Mouse (Mus musculus): Measurements from ENCODE around the gene Rhobtb3. TPM values are rescaled to one million over a fixed set of nuclear protein-coding genes. Genes with fewer than 3 reads are reported as not detected.

Gene Rhobtb3
- total and polyA plus RNA-seq, 3 experiments = 7.1 to 38.6 (median 23.7) TPM

- no peaks in the 10 kb centered on the region for H3K9me3 ChIP-seq (replicated peaks)
- ATAC-seq (ENCODE audit: extremely low read depth, insufficient number of reproducible peaks, low FRiP score, poor library complexity, severe bottlenecking) (no peak), DNase-seq (ENCODE audit: low spot score) (no peak)
- no peaks in the 10 kb centered on the region; the same call in 1 of the 2 replicates for H3K4me1 ChIP-seq (ENCODE audit: insufficient read depth, low read depth, low read length)
- no peak overlapping the region for H3K4me3 ChIP-seq (ENCODE audit: low read depth, low read length)
- H3K27me3 ChIP-seq (ENCODE audit: insufficient read depth, low read length) = peaks cover 7% of the 10 kb centered on the region
- no peak for TF ChIP-seq POLR2AphosphoS5 (IDR thresholded peaks at IDR 0.05; ENCODE audit: insufficient replicate concordance, low read depth, low read length)
- TF ChIP-seq GATA2 (IDR thresholded peaks at IDR 0.05; ENCODE audit: borderline replicate concordance, low read depth, low read length) = no peak
- no peak for TF ChIP-seq CTCF (IDR thresholded peaks at IDR 0.05; ENCODE audit: low read depth, low read length)
- TF ChIP-seq GATA1 (IDR thresholded peaks at IDR 0.05; ENCODE audit: borderline replicate concordance, low read length) = no peak
- TF ChIP-seq TAL1 (conservative IDR thresholded peaks at IDR 0.05; ENCODE audit: low read depth, low read length) = no peak
- H3K36me3 ChIP-seq (replicated peaks) = no peaks in the 10 kb centered on the region
These were observed 31.9 kb upstream of the Rhobtb3 start for GRCm38 (mm10) chr13:75975629-75976028.

- H3K27me3 ChIP-seq (ENCODE audit: insufficient read depth, low read length) = peaks cover 7% of the 10 kb centered on the region; the same call in 1 of the 2 replicates
- no peak for TF ChIP-seq GATA1 (IDR thresholded peaks at IDR 0.05; ENCODE audit: borderline replicate concordance, low read length)
- TF ChIP-seq GATA2 (IDR thresholded peaks at IDR 0.05; ENCODE audit: borderline replicate concordance, low read depth, low read length) = no peak
- no peak for TF ChIP-seq TAL1 (conservative IDR thresholded peaks at IDR 0.05; ENCODE audit: low read depth, low read length)
- TF ChIP-seq POLR2AphosphoS5 (IDR thresholded peaks at IDR 0.05; ENCODE audit: insufficient replicate concordance, low read depth, low read length) = no peak
- TF ChIP-seq CTCF (IDR thresholded peaks at IDR 0.05; ENCODE audit: low read depth, low read length) = no peak
These were observed 30.8 kb upstream of the Rhobtb3 start for GRCm38 (mm10) chr13:75974481-75974880.

GRCm38 (mm10) chr13:75966850-75967249 is 23.1 kb upstream of the Rhobtb3 start, which contains the start of gene Spata9:
TSS of gene Spata9 (plus strand) at chr13:75967150.
- no peak within 1 kb of the TSS for H3K4me3 ChIP-seq (ENCODE audit: low read depth, low read length)
- TF ChIP-seq POLR2AphosphoS5 (IDR thresholded peaks at IDR 0.05; ENCODE audit: insufficient replicate concordance, low read depth, low read length) (no peak), TAL1 (conservative IDR thresholded peaks at IDR 0.05; ENCODE audit: low read depth, low read length) (no peak), CTCF (IDR thresholded peaks at IDR 0.05; ENCODE audit: low read depth, low read length) (no peak), GATA1 (IDR thresholded peaks at IDR 0.05; ENCODE audit: borderline replicate concordance, low read length) (no peak), GATA2 (IDR thresholded peaks at IDR 0.05; ENCODE audit: borderline replicate concordance, low read depth, low read length) (no peak)
- H3K27me3 ChIP-seq (ENCODE audit: insufficient read depth, low read length) = peaks cover 12% of the 10 kb centered on the region; the same call in 1 of the 2 replicates
- no peaks in the 10 kb centered on the region for H3K36me3 ChIP-seq (replicated peaks)
- H3K9me3 ChIP-seq (replicated peaks) = no peaks in the 10 kb centered on the region
- ATAC-seq (ENCODE audit: extremely low read depth, insufficient number of reproducible peaks, low FRiP score, poor library complexity, severe bottlenecking) (no peak), DNase-seq (ENCODE audit: low spot score) (no peak)
- no peaks in the 10 kb centered on the region for H3K4me1 ChIP-seq (ENCODE audit: insufficient read depth, low read depth, low read length)

More at GRCm38 (mm10) chr13:75974481-75974880, 30.8 kb upstream of the Rhobtb3 start:
- ATAC-seq (ENCODE audit: extremely low read depth, insufficient number of reproducible peaks, low FRiP score, poor library complexity, severe bottlenecking) (no peak), DNase-seq (ENCODE audit: low spot score) (no peak)
- no peaks in the 10 kb centered on the region; the same call in 1 of the 2 replicates for H3K4me1 ChIP-seq (ENCODE audit: insufficient read depth, low read depth, low read length)
- H3K9me3 ChIP-seq (replicated peaks) = no peaks in the 10 kb centered on the region
- H3K4me3 ChIP-seq (ENCODE audit: low read depth, low read length) = no peak overlapping the region
- no peaks in the 10 kb centered on the region for H3K36me3 ChIP-seq (replicated peaks)

GRCm38 (mm10) chr13:75955357-75955992 is 11.8 kb upstream of the Rhobtb3 start:
- Histone ChIP-seq H3K36me3 (replicated peaks) (no peaks in the 10 kb centered on the region), H3K9me3 (replicated peaks) (no peaks in the 10 kb centered on the region), H3K4me1 (ENCODE audit: insufficient read depth, low read depth, low read length) (no peaks in the 10 kb centered on the region), H3K27me3 (ENCODE audit: insufficient read depth, low read length) (0 out of 2 replicates have a peak, but pooled peaks cover 5% of the 10 kb centered on the region), H3K4me3 (ENCODE audit: low read depth, low read length) (no peak overlapping the region)
- DNase-seq (ENCODE audit: low spot score) (no peak), ATAC-seq (ENCODE audit: extremely low read depth, insufficient number of reproducible peaks, low FRiP score, poor library complexity, severe bottlenecking) (no peak)
- no peak for TF ChIP-seq CTCF (IDR thresholded peaks at IDR 0.05; ENCODE audit: low read depth, low read length)
- TF ChIP-seq TAL1 (conservative IDR thresholded peaks at IDR 0.05; ENCODE audit: low read depth, low read length) = no peak
- TF ChIP-seq POLR2AphosphoS5 (IDR thresholded peaks at IDR 0.05; ENCODE audit: insufficient replicate concordance, low read depth, low read length) = no peak
- TF ChIP-seq GATA1 (IDR thresholded peaks at IDR 0.05; ENCODE audit: borderline replicate concordance, low read length) = no peak
- no peak for TF ChIP-seq GATA2 (IDR thresholded peaks at IDR 0.05; ENCODE audit: borderline replicate concordance, low read depth, low read length)

- no peak for DNase-seq (ENCODE audit: low spot score)
- Histone ChIP-seq H3K4me3 (ENCODE audit: low read depth, low read length) (no peak overlapping the region), H3K9me3 (replicated peaks) (no peaks in the 10 kb centered on the region), H3K27me3 (ENCODE audit: insufficient read depth, low read length) (peaks cover 4% of the 10 kb centered on the region; the same call in 1 of the 2 replicates), H3K36me3 (replicated peaks) (no peaks in the 10 kb centered on the region), H3K4me1 (ENCODE audit: insufficient read depth, low read depth, low read length) (no peaks in the 10 kb centered on the region)
- TF ChIP-seq TAL1 (conservative IDR thresholded peaks at IDR 0.05; ENCODE audit: low read depth, low read length) = no peak
- TF ChIP-seq CTCF (IDR thresholded peaks at IDR 0.05; ENCODE audit: low read depth, low read length) = no peak
- no peak for TF ChIP-seq GATA1 (IDR thresholded peaks at IDR 0.05; ENCODE audit: borderline replicate concordance, low read length)
- TF ChIP-seq GATA2 (IDR thresholded peaks at IDR 0.05; ENCODE audit: borderline replicate concordance, low read depth, low read length) = no peak
- no peak for TF ChIP-seq POLR2AphosphoS5 (IDR thresholded peaks at IDR 0.05; ENCODE audit: insufficient replicate concordance, low read depth, low read length)
- no peak for ATAC-seq (ENCODE audit: extremely low read depth, insufficient number of reproducible peaks, low FRiP score, poor library complexity, severe bottlenecking)
These were observed 6.6 kb upstream of the Rhobtb3 start for GRCm38 (mm10) chr13:75950295-75950694.

- H3K36me3 ChIP-seq (replicated peaks) = no peaks in the 10 kb centered on the region
- peak overlapping the region; percentile 91 for H3K4me3 ChIP-seq (ENCODE audit: low read depth, low read length)
- peaks cover 6% of the 10 kb centered on the region; the same call in 1 of the 2 replicates for H3K27me3 ChIP-seq (ENCODE audit: insufficient read depth, low read length)
- DNase-seq (ENCODE audit: low spot score) (no peak), ATAC-seq (ENCODE audit: extremely low read depth, insufficient number of reproducible peaks, low FRiP score, poor library complexity, severe bottlenecking) (no peak)
- TF ChIP-seq GATA2 (IDR thresholded peaks at IDR 0.05; ENCODE audit: borderline replicate concordance, low read depth, low read length) (no peak), CTCF (IDR thresholded peaks at IDR 0.05; ENCODE audit: low read depth, low read length) (no peak), POLR2AphosphoS5 (IDR thresholded peaks at IDR 0.05; ENCODE audit: insufficient replicate concordance, low read depth, low read length) (no peak), GATA1 (IDR thresholded peaks at IDR 0.05; ENCODE audit: borderline replicate concordance, low read length) (no peak), TAL1 (conservative IDR thresholded peaks at IDR 0.05; ENCODE audit: low read depth, low read length) (no peak)
- no peaks in the 10 kb centered on the region for H3K9me3 ChIP-seq (replicated peaks)
- H3K4me1 ChIP-seq (ENCODE audit: insufficient read depth, low read depth, low read length) = peaks cover 14% of the 10 kb centered on the region
These were observed 507 bp upstream of the Rhobtb3 start for GRCm38 (mm10) chr13:75944044-75944820.

Data from G1E (cell line).